Mouse (Mus musculus) hindbrain, embryonic 11.5 days (tissue): Measurements from ENCODE around the gene Wt1. TPM values are rescaled to one million over a fixed set of nuclear protein-coding genes. Genes with fewer than 3 reads are reported as not detected.

Source experiments
- ATAC-seq: fragments of 200-750 bp; cut with Nextera tagmentation; 2 replicates; pipeline ENCODE4 v1.8.0; 2017; ENCODE audit warnings: mild to moderate bottlenecking, moderate TSS enrichment, moderate library complexity; ENCODE audit not compliant: low FRiP score
- DNase-seq: peaks from one replicate; pipeline ENCODE4 v3.0.0-alpha.2; 2015; ENCODE audit warnings: low spot score
- H3K27ac ChIP-seq: fragments of 300-500 bp; sonication (generic); 2 replicates; pipeline ENCODE4 v1.5.1; 2014; ENCODE audit warnings: mild to moderate bottlenecking, low read depth, low read length
- H3K27me3 ChIP-seq: fragments of 300-500 bp; sonication (generic); 2 replicates; pipeline ENCODE4 v1.6.1; 2014; ENCODE audit warnings: mild to moderate bottlenecking, low read length, moderate library complexity, mixed read lengths; ENCODE audit not compliant: control insufficient read depth, insufficient read depth
- H3K36me3 ChIP-seq: fragments of 300-500 bp; sonication (generic); 2 replicates; pipeline ENCODE4 v1.6.1; 2014; ENCODE audit warnings: mild to moderate bottlenecking, low read length, moderate library complexity, mixed read lengths; ENCODE audit not compliant: control insufficient read depth, insufficient read depth
- H3K4me1 ChIP-seq: fragments of 300-500 bp; sonication (generic); replicated peaks from 2 replicates; pipeline ENCODE4 v1.6.1; 2014; ENCODE audit warnings: low read length, mixed read lengths; ENCODE audit not compliant: control insufficient read depth, insufficient read depth
- H3K4me2 ChIP-seq: fragments of 300-500 bp; sonication (generic); replicated peaks from 2 replicates; pipeline ENCODE4 v1.6.1; 2014; ENCODE audit warnings: mild to moderate bottlenecking, low read depth, low read length
- H3K4me3 ChIP-seq: fragments of 300-500 bp; sonication (generic); 2 replicates; pipeline ENCODE4 v1.5.1; 2014; ENCODE audit warnings: low read depth, low read length
- H3K9ac ChIP-seq: fragments of 300-500 bp; sonication (generic); 2 replicates; pipeline ENCODE4 v1.6.1; 2014; ENCODE audit warnings: low read depth, low read length
- H3K9me3 ChIP-seq: fragments of 300-500 bp; sonication (generic); 2 replicates; pipeline ENCODE4 v1.6.1; 2016; ENCODE audit warnings: low read length; ENCODE audit not compliant: control insufficient read depth
- WGBS: fragments of 180-500 bp; shearing (Covaris S2); extraction: QIAGEN DNeasy Blood & Tissue Kit; methylation state at CpG from one replicate; pipeline ENCODE4 v1.1.7; 2014; 5-methylcytosine and 5-hydroxymethylcytosine counted together
- polyA plus RNA-seq: library from polyadenylated mRNA; unstranded; fragments of >200 nt; fragmentation: Nextera tagmentation; extraction: Ambion mirVana; gene quantifications from 2 replicates; pipeline ENCODE4 v1.2.1, GENCODE M21; 2014

Gene Wt1
- polyA plus RNA-seq, 1 experiment from 2014 or later: 0.52 TPM

GRCm38 (mm10) chr2:105219229-105219628 lies 92.9 kb downstream of the Wt1 start:
- 87% methylated on average over 5 of the region's 5 CpGs for WGBS
- no peaks in the 10 kb centered on the region for H3K9me3 ChIP-seq

GRCm38 (mm10) chr2:105219664-105220063 lies 93.3 kb downstream of the Wt1 start:
- WGBS: 72% methylated on average over 8 of the region's 8 CpGs
- ATAC-seq: no peak

More at GRCm38 (mm10) chr2:105219229-105219628, 92.9 kb downstream of the Wt1 start:
- H3K4me2 ChIP-seq: no peak overlapping the region
- no peaks in the 10 kb centered on the region for H3K4me1 ChIP-seq
- DNase-seq: no peak
- H3K9ac ChIP-seq: no peak overlapping the region
- no peaks in the 10 kb centered on the region; the same call in 1 of the 2 replicates for H3K27me3 ChIP-seq
- no peak for ATAC-seq
- no peak overlapping the region for H3K4me3 ChIP-seq
- no peak overlapping the region for H3K27ac ChIP-seq
- H3K36me3 ChIP-seq: no peaks in the 10 kb centered on the region

GRCm38 (mm10) chr2:105220738-105221303 lies 94.5 kb downstream of the Wt1 start:
- ATAC-seq: no peak
- 82% methylated on average over 9 of the region's 9 CpGs for WGBS

More at GRCm38 (mm10) chr2:105219664-105220063, 93.3 kb downstream of the Wt1 start:
- no peak overlapping the region for H3K4me2 ChIP-seq
- H3K9me3 ChIP-seq: no peaks in the 10 kb centered on the region
- no peaks in the 10 kb centered on the region for H3K36me3 ChIP-seq
- no peak overlapping the region for H3K4me3 ChIP-seq
- H3K27me3 ChIP-seq: peaks cover 4% of the 10 kb centered on the region; the same call in 1 of the 2 replicates
- no peak overlapping the region for H3K27ac ChIP-seq
- H3K9ac ChIP-seq: no peak overlapping the region
- DNase-seq: no peak
- H3K4me1 ChIP-seq: peaks cover 4% of the 10 kb centered on the region; the same call in 1 of the 2 replicates

More at GRCm38 (mm10) chr2:105220738-105221303, 94.5 kb downstream of the Wt1 start:
- H3K9me3 ChIP-seq: no peaks in the 10 kb centered on the region
- peaks cover 4% of the 10 kb centered on the region; the same call in 1 of the 2 replicates for H3K4me1 ChIP-seq
- H3K4me3 ChIP-seq: no peak overlapping the region
- H3K9ac ChIP-seq: no peak overlapping the region
- H3K4me2 ChIP-seq: no peak overlapping the region
- peaks cover 5% of the 10 kb centered on the region; the same call in 1 of the 2 replicates for H3K27me3 ChIP-seq
- H3K36me3 ChIP-seq: no peaks in the 10 kb centered on the region
- H3K27ac ChIP-seq: no peak overlapping the region
- DNase-seq: no peak

Other genes with a start within 250 kb of the Wt1 start
- 283 and 305 TPM in 2 replicates for gene Eif3m, start 109.4 kb upstream of the Wt1 start, polyA plus RNA-seq
- not detected in 2 replicates for gene Gm11060, start 34.5 kb upstream of the Wt1 start, polyA plus RNA-seq
- gene Them7, start 97.8 kb downstream of the Wt1 start, polyA plus RNA-seq: 0.15 and 0.17 TPM in 2 replicates